Mouse (Mus musculus): ENCODE data around the gene P3h3.

Gene P3h3

DNA sequence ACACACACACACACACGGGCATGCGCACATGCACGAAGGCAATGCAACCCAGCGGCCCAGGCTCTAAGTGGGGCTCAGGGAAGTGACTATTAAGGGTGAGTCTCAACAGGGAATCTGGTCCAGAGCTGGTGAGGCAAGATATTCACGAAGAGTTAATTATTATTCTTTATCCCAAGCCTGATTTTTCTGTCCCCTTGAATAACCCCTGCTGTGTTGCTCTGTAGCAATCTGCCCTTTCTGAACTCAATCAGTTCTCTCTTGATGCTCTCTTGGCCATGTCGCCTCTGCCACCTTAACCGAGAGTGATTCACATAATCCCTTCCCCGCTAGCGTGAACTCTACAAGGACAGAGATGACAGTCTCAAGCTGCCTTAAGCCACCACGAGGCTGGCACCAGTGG, 25.8 kb upstream of the P3h3 start:
- Histone ChIP-seq H3K36me3 (ENCODE audit: insufficient read depth, low read length) (no peaks in the 10 kb centered on the region), H3K9me3 (ENCODE audit: low read length) (no peaks in the 10 kb centered on the region), H3K27me3 (ENCODE audit: insufficient read depth, low read length) (peaks cover 13% of the 10 kb centered on the region; the same call in 1 of the 2 replicates), H3K4me1 (replicated peaks; ENCODE audit: low read depth, low read length) (0 out of 2 replicates have a peak, but pooled peaks cover 5% of the 10 kb centered on the region), H3K4me3 (replicated peaks; ENCODE audit: low read length) (no peak overlapping the region)
- TF ChIP-seq CTCF (conservative IDR thresholded peaks at IDR 0.05; ENCODE audit: low read length), result no peak
- TF ChIP-seq NANOG (IDR thresholded peaks at IDR 0.05; ENCODE audit: borderline replicate concordance, low read length), result no peak
- no peak for TF ChIP-seq POU5F1 (IDR thresholded peaks at IDR 0.05; ENCODE audit: borderline replicate concordance, low read length)

- Histone ChIP-seq H3K9me3 (ENCODE audit: low read length) (no peaks in the 10 kb centered on the region), H3K4me3 (replicated peaks; ENCODE audit: low read length) (no peak overlapping the region), H3K4me1 (replicated peaks; ENCODE audit: low read depth, low read length) (peaks cover 8% of the 10 kb centered on the region), H3K27me3 (ENCODE audit: insufficient read depth, low read length) (peaks cover 10% of the 10 kb centered on the region; the same call in 1 of the 2 replicates), H3K36me3 (ENCODE audit: insufficient read depth, low read length) (no peaks in the 10 kb centered on the region)
- TF ChIP-seq NANOG (IDR thresholded peaks at IDR 0.05; ENCODE audit: borderline replicate concordance, low read length), result no peak
- TF ChIP-seq POU5F1 (IDR thresholded peaks at IDR 0.05; ENCODE audit: borderline replicate concordance, low read length), result no peak
- no peak for TF ChIP-seq CTCF (conservative IDR thresholded peaks at IDR 0.05; ENCODE audit: low read length)
Observed at GRCm38 (mm10) chr6:124881821-124882220, 24.3 kb upstream of the P3h3 start.

DNA sequence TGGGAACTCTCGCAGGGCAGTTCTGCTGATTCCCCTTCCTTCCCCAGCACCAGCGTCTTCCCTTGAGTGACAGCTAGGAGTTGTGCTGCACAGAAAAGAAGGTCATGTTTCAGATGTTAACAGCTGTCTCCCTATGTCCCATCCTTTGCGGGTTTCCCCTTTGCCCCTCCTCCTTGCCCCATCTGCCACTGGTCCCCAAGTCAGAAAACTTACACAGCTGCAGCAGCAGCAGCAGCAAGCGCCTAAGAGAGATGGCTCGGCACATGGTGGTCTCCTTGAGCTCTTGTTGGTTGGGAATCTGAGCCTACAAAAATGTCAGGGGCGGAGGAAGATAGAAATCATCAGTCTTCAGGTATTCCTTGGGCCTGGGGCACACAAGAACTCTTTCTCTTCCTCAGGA, 21.8 kb upstream of the P3h3 start:
- H3K4me3 ChIP-seq (replicated peaks; ENCODE audit: low read length), result no peak overlapping the region
- no peaks in the 10 kb centered on the region for H3K36me3 ChIP-seq (ENCODE audit: insufficient read depth, low read length)
- H3K4me1 ChIP-seq (replicated peaks; ENCODE audit: low read depth, low read length), result peaks cover 13% of the 10 kb centered on the region
- no peaks in the 10 kb centered on the region for H3K9me3 ChIP-seq (ENCODE audit: low read length)
- H3K27me3 ChIP-seq (ENCODE audit: insufficient read depth, low read length), result 0 out of 2 replicates have a peak, but pooled peaks cover 3% of the 10 kb centered on the region
- TF ChIP-seq NANOG (IDR thresholded peaks at IDR 0.05; ENCODE audit: borderline replicate concordance, low read length) (no peak), POU5F1 (IDR thresholded peaks at IDR 0.05; ENCODE audit: borderline replicate concordance, low read length) (no peak), CTCF (conservative IDR thresholded peaks at IDR 0.05; ENCODE audit: low read length) (no peak)

DNA sequence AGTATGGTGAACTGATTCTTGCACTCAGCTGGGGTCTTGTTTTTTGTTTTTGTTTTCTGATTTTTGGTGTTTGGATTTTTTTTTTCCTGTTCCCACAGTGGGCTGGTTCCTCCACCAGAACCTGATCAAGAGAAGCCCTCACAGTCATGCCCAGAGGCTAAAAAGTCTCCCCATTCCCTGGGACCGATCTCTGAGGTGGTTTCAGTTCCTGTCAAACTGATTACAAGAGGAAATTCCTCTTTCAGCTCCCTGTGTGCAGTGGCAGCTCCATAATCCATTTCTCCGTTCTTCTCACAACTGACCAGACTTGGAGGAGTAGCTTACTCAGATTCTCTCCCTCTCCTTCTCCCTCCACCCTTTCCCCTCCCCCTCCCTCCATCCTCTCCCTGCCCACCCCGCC, 16.8 kb upstream of the P3h3 start:
- no peaks in the 10 kb centered on the region for H3K9me3 ChIP-seq (ENCODE audit: low read length)
- no peaks in the 10 kb centered on the region for H3K36me3 ChIP-seq (ENCODE audit: insufficient read depth, low read length)
- H3K4me3 ChIP-seq (replicated peaks; ENCODE audit: low read length), result no peak overlapping the region
- H3K27me3 ChIP-seq (ENCODE audit: insufficient read depth, low read length), result peaks cover 8% of the 10 kb centered on the region; the same call in 1 of the 2 replicates
- peaks cover 22% of the 10 kb centered on the region for H3K4me1 ChIP-seq (replicated peaks; ENCODE audit: low read depth, low read length)
- TF ChIP-seq POU5F1 (IDR thresholded peaks at IDR 0.05; ENCODE audit: borderline replicate concordance, low read length), result no peak
- TF ChIP-seq CTCF (conservative IDR thresholded peaks at IDR 0.05; ENCODE audit: low read length), result no peak
- TF ChIP-seq NANOG (IDR thresholded peaks at IDR 0.05; ENCODE audit: borderline replicate concordance, low read length), result no peak

GRCm38 (mm10) chr6:124866560-124866959, 9.0 kb upstream of the P3h3 start:
- TF ChIP-seq POU5F1 (IDR thresholded peaks at IDR 0.05; ENCODE audit: borderline replicate concordance, low read length) (no peak), CTCF (conservative IDR thresholded peaks at IDR 0.05; ENCODE audit: low read length) (no peak)
- no peak overlapping the region for H3K4me3 ChIP-seq (replicated peaks; ENCODE audit: low read length)
- peaks cover 70% of the 10 kb centered on the region for H3K27me3 ChIP-seq (ENCODE audit: insufficient read depth, low read length)
- no peaks in the 10 kb centered on the region for H3K9me3 ChIP-seq (ENCODE audit: low read length)
- H3K36me3 ChIP-seq (ENCODE audit: insufficient read depth, low read length), result no peaks in the 10 kb centered on the region
- H3K4me1 ChIP-seq (replicated peaks; ENCODE audit: low read depth, low read length), result peaks cover 34% of the 10 kb centered on the region

GRCm38 (mm10) chr6:124865766-124866362, 8.3 kb upstream of the P3h3 start:
- Histone ChIP-seq H3K27me3 (ENCODE audit: insufficient read depth, low read length) (peaks cover 76% of the 10 kb centered on the region), H3K36me3 (ENCODE audit: insufficient read depth, low read length) (no peaks in the 10 kb centered on the region), H3K4me3 (replicated peaks; ENCODE audit: low read length) (no peak overlapping the region), H3K4me1 (replicated peaks; ENCODE audit: low read depth, low read length) (peaks cover 41% of the 10 kb centered on the region), H3K9me3 (ENCODE audit: low read length) (no peaks in the 10 kb centered on the region)
- TF ChIP-seq POU5F1 (IDR thresholded peaks at IDR 0.05; ENCODE audit: borderline replicate concordance, low read length), result no peak
- TF ChIP-seq NANOG (IDR thresholded peaks at IDR 0.05; ENCODE audit: borderline replicate concordance, low read length), result no peak
- no peak for TF ChIP-seq CTCF (conservative IDR thresholded peaks at IDR 0.05; ENCODE audit: low read length)

DNA sequence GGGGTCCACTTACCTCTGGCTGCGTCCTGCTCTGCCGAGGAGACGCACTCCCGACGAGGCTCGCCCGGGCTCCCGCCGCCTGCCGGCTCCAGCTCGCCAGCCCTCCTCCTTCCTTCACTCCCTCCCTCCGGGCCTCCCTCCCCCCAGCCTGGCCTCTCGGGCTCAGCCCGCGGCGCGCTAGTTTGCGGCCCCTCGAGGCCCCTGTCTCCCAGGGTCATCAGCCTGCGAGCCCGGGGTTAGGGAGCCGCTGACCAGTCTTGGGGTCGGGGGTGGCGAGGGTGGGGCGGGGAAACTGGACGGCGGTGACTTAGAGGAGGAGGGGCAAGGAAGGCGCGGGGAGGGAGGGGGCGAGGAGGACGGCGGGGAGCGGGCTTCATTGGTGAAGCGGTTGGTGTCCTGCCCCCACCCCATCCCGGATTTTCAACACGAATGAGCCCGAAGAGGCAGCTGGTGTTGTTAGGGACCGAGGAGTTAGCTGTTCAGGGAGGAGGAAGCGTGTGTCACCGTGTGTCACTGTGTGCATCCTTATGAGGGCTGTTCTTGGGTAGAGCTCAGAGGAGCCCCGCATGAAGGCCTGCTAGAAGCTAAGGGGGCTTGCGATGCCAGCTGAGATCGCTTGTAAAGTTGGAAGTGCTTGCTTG, 6.2 kb upstream of the P3h3 start, which contains the start of gene Gpr162:
Gpr162 (minus strand) TSS at position 326 of the 641 bp plus-strand sequence.
- Histone ChIP-seq H3K36me3 (ENCODE audit: insufficient read depth, low read length) (no peaks in the 10 kb centered on the region), H3K27me3 (ENCODE audit: insufficient read depth, low read length) (peaks cover 77% of the 10 kb centered on the region), H3K4me1 (replicated peaks; ENCODE audit: low read depth, low read length) (peaks cover 62% of the 10 kb centered on the region), H3K9me3 (ENCODE audit: low read length) (no peaks in the 10 kb centered on the region), H3K4me3 (replicated peaks; ENCODE audit: low read length) (peak within 1 kb of the TSS; percentile 81)
- no peak for TF ChIP-seq NANOG (IDR thresholded peaks at IDR 0.05; ENCODE audit: borderline replicate concordance, low read length)
- TF ChIP-seq POU5F1 (IDR thresholded peaks at IDR 0.05; ENCODE audit: borderline replicate concordance, low read length), result no peak
- no peak for TF ChIP-seq CTCF (conservative IDR thresholded peaks at IDR 0.05; ENCODE audit: low read length)

DNA sequence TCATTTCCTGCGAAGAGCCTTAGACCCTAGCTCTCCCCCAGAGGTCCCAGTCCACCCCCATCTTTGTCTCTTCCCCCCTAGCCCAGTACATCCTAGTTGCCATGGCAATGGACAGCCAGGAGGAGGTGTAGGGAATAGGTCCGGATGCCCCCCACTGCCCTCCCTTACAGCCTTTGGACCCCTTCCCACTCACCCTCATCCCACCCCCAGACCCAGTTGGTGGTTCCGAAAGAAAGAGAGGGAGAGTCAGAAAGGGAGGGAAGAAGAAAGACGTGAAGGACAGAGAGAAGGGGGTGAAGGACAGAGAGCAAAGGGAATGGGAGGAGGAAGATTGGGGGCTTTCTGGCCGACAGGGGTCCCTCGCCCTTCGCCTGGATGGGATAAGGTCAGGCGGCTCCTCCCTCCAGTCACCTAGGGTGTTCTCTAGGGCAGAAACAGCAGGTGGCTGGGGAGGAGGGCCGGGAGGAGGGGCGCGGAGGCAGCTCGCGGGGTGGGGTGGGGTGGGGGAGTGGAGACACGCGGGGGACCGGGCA, 5.6 kb upstream of the P3h3 start:
- Histone ChIP-seq H3K36me3 (ENCODE audit: insufficient read depth, low read length) (no peaks in the 10 kb centered on the region), H3K4me1 (replicated peaks; ENCODE audit: low read depth, low read length) (peaks cover 67% of the 10 kb centered on the region), H3K9me3 (ENCODE audit: low read length) (no peaks in the 10 kb centered on the region), H3K27me3 (ENCODE audit: insufficient read depth, low read length) (peaks cover 83% of the 10 kb centered on the region), H3K4me3 (replicated peaks; ENCODE audit: low read length) (peak overlapping the region; percentile 81)
- TF ChIP-seq NANOG (IDR thresholded peaks at IDR 0.05; ENCODE audit: borderline replicate concordance, low read length), result no peak
- no peak for TF ChIP-seq POU5F1 (IDR thresholded peaks at IDR 0.05; ENCODE audit: borderline replicate concordance, low read length)
- TF ChIP-seq CTCF (conservative IDR thresholded peaks at IDR 0.05; ENCODE audit: low read length), result no peak
